Mouse (Mus musculus) CD4-positive naive resting alpha-beta T cell, adult 57 days (primary cell): ENCODE measurements around the gene Vmn2r110. TPM values are rescaled to one million over a fixed set of nuclear protein-coding genes. Genes with fewer than 3 reads are reported as not detected.

Experiments
- total RNA-seq: library from RNA; stranded (reverse); gene quantifications from one replicate; pipeline ENCODE4 v1.2.4, GENCODE M21; 2023

Gene Vmn2r110
- total RNA-seq = not detected

GRCm38 (mm10) chr17:20596323-20596722, at the start of gene Vmn2r110:
Gene Vmn2r110, minus strand, starts transcription at chr17:20596423.

GRCm38 (mm10) chr17:20624777-20625176, 28.6 kb upstream of the Vmn2r110 start, which contains the start of gene Fpr-rs3:
Gene Fpr-rs3, minus strand, starts transcription at chr17:20624877.

GRCm38 (mm10) chr17:20564656-20565055, 31.6 kb downstream of the Vmn2r110 start, which contains the start of gene Vmn2r109:
Gene Vmn2r109, minus strand, starts transcription at chr17:20564756.

Other genes with a start within 250 kb of the Vmn2r110 start
- not detected for gene Vmn1r224, start 182.3 kb downstream of the Vmn2r110 start, total RNA-seq
- gene Vmn2r108, start 115.1 kb downstream of the Vmn2r110 start, total RNA-seq = not detected
- not detected for gene Vmn1r225, start 98.3 kb downstream of the Vmn2r110 start, total RNA-seq
- not detected for gene Vmn2r109, start 31.7 kb downstream of the Vmn2r110 start, total RNA-seq
- not detected for gene Fpr-rs3, start 28.5 kb upstream of the Vmn2r110 start, total RNA-seq
- gene Vmn1r226, start 86.4 kb upstream of the Vmn2r110 start, total RNA-seq = not detected
- not detected for gene Vmn1r227, start 133.4 kb upstream of the Vmn2r110 start, total RNA-seq
- gene Vmn1r228, start 189.7 kb upstream of the Vmn2r110 start, total RNA-seq = not detected
- not detected for gene Vmn1r229, start 215.1 kb upstream of the Vmn2r110 start, total RNA-seq
- not detected for gene Vmn1r230, start 244.0 kb upstream of the Vmn2r110 start, total RNA-seq